Mouse (Mus musculus): Measurements from ENCODE around the gene U2af1.

Gene U2af1

DNA sequence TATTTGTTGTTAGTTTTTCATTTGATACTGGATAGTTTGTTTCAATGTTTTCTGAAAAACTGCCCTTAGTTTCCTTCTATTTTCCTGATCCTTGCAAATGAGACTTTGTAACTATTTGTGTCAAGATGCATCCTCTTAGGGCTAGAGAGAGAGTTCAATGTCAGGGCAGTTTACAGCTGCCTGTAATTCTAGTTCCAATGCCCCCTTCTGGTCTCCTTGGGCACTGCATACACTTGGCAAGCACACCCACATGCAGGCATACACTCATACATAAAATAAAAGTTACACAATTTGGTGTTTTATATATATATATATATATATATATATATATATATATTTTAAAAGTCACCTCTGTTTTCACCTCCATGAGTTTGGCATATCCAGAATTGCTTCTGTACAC is 4.2 kb upstream of the U2af1 start:
- in situ Hi-C loops (cut with MboI, MseI), result no loop called here

DNA sequence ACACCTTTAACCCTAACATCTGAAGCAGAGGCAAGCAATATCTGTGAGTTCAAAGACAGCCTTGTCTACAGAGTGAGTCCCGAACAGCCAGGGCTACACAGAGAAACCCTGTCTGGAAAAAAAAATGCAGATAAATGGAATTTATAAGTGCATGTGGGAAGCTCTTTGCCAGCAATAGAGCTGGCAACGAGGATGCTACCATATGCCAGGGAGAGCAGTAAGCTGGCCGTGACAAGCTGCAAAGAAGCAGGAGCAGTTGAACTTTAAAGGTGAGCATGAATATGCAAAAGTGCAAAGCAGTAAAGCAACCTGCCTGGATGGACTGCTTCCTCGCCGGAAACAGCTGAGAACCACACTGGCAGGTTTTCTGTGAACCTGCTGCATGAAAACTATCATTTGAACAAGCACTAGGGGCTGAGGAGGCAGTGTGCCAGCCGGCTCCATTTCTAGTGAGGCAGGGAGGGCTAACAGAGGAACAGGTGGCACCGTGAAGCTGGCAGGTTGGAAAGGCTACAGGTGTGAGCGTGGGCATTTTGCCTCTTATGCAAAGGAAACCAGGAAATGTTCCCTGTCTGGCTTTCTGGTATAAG is 2.1 kb upstream of the U2af1 start:
- in situ Hi-C loops (cut with MboI, MseI), result no loop called here

DNA sequence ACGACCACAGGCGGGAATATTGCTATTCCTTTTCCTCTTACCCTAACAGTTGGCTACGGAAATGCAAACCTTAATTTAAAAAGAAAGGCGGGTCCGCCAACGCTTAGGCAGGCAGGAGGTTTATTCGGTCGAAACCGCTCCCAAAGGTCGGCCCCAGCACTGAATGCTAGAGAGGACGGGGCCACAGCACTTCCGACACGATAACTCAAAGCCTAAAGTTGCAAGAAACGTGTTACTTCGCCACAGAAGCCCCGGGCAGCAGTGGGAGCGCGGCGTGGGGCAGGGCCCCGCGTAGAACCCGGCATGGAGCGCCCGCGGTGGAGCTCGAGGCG is 590 bp downstream of the U2af1 start:
- in situ Hi-C loops (cut with MboI, MseI), result no loop called here

DNA sequence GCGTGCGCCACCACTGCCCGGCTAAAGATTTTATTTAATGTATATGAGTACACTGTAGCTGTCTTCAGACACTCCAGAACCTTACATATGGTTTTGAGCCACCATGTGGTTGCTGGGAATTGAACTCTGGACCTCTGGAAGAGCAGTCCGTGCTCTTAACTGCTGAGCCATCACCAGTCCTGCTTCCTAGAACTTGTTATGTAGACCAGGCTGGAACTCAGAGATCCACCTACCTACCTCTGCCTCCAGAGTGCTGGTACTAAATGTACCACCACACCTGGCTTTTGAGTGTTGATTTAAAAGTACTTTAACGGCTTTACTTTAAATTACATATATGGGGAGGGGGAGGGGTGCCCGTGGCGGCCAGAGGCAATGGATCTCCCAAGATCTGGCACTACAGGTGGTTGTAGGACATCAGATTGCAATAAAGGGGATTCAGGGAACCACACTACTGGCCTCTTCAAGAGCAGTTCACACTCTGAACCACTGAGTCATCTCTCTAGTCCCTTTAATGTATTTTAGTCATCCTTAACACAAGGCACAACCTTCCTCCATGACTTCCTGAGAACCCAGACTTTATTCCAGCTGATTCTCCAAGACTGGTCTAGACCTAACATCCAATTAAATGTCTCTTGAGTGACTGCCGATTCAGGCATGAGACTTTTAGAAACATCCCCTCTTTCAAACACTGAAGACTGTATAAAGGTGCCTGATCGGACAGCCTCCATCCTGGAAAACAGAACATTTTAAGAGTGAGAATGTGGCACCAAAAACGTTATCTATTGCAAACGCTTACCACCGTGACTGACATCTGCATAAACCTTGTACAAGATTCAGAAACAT is 1.3 kb downstream of the U2af1 start:
- in situ Hi-C loops (cut with MboI, MseI), result no loop called here

DNA sequence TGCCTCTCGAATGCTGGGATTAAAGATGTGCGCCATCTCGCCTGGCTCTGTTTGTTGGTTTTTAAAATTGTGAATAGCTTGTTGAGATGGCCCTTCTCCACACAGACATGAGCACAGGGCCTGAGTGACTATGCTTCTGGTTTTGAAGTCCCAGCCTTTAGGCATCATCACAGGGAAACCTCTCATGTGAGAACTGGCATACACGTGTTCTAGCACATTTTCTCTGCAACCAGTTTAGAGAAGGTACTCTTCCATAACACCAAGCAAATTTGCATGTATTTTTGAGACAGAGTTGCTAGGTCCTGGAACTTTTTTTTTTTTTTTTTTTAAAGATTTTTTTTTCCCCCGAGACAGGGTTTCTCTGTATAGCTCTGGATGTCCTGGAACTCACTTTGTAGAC is 2.0 kb downstream of the U2af1 start:
- in situ Hi-C loops (cut with MboI, MseI), result no loop called here

DNA sequence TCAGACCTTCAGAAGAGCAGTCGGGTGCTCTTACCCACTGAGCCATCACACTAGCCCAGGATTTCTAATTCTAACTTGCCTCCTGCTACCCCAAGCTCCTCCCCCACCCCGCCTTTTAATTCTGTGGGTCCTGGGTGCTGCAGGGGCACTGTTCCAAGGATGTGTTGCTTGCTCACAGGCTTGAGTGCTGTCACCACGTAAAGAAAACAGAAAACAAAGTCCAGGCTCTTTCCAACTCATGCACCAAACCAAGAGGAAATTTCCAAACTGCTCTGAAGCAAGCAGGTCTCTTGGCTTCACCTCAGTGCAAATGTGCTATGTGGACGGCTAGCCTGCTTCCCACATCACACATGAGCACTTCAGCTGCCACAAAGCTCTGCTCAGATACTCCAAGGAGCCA is 3.3 kb downstream of the U2af1 start:
- in situ Hi-C loops (cut with MboI, MseI), result no loop called here

DNA sequence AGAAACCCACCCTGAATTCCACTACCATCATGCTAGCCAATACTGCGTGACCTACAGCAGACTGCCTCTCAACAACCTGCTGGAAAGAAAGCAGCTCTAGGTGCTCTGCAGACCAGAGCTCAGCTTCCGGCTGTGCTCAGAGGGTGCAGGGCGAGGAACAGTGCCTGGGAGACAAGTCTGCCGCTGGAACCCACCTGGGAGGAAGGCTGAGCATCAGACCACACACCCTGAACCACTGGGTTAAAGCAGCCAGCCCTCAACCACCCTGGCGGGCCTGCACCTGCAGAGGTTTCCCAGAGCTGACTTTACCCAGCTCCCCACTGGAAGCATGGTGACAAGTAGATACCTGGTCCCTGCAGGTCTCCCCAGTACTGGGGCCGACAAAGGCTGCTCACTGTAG is 5.4 kb downstream of the U2af1 start:
- in situ Hi-C loops (cut with MboI, MseI), result no loop called here

DNA sequence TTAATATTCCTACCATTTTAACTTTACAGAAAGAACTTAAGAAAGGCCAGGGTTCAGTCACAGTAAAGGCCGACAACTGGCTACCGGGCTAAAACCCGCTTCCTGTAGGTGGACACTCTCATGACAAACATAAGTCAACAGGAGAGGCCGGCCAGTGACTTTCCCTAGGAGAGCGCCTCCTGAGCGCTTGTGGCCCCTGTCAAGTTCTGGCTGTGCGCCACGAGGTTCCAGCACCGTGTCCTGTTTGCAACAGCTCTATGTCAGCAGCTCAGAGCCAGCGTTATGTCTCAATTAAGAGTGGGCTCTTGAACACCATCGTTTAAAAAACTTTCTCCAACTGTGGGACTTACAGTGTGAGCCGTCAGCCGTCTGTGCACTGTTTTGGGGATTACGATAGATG is 6.5 kb downstream of the U2af1 start:
- in situ Hi-C loops (cut with MboI, MseI), result no loop called here

DNA sequence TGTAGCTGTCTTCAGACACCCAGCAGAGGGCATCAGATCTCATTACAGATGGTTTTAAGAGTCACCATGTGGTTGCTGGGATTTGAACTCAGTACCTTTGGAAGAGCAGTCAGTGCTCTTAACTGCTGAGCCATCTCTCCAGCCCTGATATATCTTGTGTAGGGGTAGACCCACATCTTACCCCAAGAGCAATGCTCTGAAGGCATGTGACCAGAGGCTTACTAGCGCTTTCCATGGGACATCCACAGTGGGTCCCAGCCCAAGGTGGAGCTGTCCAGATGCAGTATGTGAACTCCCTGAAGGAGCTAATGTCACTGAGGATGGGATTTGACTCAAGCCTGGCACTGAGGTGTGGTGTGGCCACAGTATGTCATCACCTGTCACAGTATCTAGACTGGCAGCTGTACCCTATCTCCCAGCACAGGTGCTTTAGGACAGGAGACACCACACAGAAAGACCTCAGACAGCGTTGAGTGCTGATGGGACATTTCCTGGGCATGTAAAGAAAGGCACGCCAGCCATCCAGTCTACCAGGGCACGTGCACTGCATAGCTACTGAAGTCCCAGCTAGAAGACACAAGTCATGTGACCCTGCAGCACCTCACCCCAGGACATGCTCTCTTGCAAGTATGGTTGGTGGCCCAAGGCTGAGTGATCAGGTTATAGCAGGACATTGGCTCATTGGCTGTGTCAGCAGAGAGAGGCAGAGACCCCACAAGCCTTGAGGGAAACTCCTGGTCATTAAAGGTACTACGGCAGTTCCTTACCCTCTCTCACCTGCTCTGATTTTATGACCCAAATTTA is 12.3 kb downstream of the U2af1 start:
- in situ Hi-C loops (cut with MboI, MseI), result loop anchor here (5.0 kb wide), 1 partner anchor 139 kb away; no protein-coding TSS in a partner anchor

DNA sequence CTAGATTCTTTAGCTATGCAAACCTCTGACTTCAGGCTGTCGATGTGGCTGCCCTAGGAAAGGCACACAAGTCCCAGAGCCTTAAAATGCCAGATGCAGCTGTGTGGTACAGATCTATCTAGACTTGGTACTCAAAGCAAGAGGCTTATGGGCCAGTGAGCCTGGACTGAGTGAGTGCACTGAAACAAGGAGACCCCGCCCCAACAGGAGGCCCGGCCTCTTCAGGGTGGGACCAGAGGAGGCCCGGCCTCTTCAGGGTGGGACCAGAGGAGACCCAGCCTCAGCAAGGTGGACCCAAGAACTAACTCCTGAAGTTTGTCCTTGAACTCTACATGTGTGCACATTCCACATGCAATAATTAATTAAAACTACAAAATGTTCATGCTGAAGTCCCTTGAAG is 15.8 kb downstream of the U2af1 start:
- in situ Hi-C loops (cut with MboI, MseI), result no loop called here

DNA sequence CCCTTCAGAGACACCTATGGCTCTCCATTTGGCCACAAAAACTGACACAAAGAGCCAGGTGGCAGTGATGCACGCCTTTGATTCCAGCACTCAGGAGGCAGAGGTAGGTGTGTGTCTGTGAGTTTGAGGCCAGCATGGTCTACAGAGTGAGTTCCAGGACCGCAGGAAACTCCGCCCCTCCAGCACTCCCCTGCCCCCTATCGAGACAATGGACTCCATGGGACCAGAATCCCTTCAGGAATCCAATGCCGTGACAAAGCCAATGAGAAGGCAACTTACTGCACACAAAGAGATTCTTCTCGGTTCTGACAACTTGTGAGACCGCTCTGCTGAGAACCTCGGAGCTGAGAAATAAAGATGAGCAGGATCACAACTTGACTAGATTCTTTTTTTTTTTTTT is 16.4 kb downstream of the U2af1 start:
- in situ Hi-C loops (cut with MboI, MseI), result no loop called here

DNA sequence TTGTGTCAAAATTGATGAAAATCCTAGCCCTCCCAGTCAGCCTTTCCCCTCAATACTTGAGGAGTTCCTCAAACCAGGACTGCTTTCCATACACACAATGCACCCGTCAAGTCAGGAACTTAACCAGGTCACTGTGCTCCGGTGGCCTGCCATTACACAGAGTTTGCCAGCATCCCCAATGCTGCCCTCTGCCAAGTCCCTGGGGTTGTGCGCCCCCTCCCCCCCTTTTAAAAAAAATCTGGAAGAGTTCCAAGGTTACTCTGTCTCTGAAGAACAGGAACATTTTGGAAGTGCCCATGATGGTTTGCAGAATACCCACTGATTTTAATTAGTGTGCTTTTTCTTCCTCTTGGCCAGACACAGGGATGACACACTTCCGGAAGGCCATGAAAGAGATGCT is 19.0 kb downstream of the U2af1 start:
- in situ Hi-C loops (cut with MboI, MseI), result no loop called here

DNA sequence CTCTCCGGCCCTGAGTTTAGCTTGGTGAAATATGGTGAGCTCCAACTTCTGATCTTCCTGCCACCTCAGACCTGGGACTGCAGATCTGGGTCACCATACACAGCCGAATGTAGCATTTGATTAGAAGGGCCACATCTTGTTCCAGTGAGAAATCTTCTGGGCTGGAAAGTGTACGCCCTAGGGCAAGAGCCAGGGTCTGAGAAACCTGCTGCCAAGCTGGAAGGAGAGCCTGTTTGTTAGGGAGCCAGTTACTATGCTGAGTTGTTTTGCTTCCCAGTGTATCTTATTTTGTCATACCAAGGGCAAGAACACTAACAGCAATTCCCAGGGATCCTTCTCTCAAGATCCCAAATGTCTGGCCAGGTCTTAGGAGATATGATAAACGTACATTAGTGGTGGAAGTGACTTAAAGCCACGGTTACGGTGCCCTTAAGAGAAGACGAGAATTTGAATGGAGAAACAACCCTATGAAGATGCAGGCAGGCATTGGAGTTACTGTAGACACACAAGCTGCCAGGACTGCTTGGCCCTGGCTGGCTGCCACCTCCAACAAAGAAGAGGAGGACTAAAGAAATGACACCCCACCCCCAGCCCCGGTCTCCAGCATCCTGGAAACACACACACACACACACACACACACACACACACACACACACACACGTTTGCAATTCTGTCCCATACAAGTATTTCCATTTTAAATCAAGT is 20.7 kb downstream of the U2af1 start:
- in situ Hi-C loops (cut with MboI, MseI), result no loop called here

DNA sequence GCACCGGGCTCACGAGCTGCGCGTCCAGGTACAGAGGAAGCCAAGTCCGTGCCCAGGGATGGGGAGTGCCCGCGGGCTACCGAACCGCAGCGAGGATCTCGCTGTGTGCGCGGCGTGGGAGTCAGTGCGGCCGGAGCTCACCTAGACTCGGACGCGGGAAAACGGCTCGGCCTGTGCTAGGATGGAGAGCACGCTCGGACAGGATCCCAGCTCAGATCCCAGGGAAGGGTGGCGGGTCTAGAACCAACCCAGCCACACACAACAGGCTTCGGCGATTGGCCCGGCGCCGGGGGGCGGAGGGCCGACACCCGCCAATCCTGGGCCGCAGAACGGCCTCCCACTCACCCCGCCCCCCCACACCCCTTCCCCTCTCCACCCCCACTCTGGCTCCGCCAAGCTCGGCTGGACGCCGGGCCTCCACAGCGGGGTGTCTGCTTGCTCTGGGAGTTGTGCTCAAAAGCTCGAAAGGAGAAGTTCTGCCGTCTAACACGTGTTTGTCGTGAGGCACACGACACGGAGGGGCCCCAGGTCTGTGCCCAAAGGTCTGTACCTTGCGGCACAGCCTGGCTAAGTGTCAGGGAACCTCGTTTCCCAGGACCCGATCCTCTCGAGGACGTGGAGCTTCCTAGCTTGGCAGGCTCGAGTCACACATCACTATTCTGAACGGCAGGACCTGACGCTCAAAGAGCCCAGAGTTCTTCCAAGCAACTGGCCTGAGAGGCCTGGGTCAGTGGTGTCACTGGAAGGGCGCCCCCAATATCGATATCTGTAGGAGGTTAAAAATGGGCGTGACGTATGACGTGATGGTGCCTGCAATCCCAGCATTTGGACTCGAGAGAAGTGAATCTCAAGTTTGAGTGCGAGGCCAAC is 21.5 kb downstream of the U2af1 start, which contains the start of gene Cbs:
Cbs (minus strand) TSS at position 297 of the 870 bp plus-strand sequence.
- in situ Hi-C loops (cut with MboI, MseI), result no loop called here

DNA sequence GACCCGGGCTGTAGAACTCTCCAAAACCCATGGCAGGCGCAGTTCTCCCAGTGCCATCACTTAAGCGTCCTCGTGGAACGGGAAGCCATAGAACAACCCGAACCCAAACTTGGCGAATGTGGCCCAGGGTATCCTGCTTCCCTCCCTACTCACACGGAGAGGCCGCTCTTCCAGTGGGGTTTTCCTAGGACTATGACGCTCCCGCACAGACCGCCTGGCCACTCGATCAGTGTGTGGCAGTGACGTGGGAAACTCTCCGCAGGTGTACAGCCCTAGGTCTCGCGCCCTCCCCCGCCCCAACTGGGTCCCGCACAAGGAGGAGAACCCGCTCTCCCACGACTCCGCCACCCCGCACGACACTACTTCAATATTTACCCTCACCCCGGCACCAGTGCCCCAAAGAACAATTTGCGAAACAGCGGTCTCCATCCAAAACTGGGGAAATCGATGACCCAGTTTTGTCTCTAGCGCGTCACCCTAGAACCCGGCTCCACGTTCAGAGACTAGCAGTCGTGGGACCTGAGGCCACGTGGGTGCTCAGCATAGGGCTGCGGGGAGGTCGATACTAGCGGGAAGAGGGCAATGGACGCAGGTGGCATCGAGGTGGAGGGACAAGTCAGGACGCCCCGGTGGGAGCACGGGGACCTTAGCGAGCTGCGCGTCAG is 22.3 kb downstream of the U2af1 start:
- in situ Hi-C loops (cut with MboI, MseI), result no loop called here

DNA sequence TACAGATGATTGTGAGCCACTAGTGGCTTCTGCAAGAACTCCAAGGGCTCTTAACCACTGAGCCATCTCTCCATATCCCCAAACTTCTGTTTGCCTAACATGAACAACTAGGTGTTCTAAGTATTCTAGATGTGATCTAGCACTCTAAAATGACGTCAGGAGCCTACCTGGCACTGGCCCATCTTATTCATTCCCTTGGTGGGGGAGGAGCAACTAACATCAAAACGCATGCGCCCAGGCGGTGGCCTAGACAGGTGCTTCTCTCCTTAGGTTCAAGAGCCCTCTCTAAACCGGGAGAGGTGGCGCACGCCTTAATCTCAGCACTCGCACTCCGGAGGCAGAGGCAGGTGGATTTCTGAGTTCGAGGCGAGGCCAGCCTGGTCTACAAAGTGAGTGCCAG is 22.9 kb downstream of the U2af1 start:
- in situ Hi-C loops (cut with MboI, MseI), result no loop called here

DNA sequence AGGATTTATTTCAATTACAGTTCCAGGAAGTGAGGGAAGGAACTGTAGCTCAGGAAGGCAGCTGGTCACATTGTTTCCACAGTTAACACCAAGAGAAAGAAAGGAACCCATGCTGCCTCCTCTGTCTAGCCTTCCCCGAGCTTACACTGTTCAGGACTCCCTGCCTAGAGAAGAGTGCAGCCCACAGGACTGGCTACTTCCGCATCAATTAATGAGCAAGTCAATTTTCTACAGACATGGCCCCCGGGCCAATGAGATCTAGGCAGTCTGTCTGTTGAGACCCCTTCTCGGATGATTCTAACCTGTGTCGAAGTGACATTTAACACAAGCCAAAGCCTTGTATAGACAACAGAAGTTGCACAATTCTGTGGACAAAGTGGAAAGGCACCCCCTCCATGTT is 23.8 kb downstream of the U2af1 start:
- in situ Hi-C loops (cut with MboI, MseI), result no loop called here

DNA sequence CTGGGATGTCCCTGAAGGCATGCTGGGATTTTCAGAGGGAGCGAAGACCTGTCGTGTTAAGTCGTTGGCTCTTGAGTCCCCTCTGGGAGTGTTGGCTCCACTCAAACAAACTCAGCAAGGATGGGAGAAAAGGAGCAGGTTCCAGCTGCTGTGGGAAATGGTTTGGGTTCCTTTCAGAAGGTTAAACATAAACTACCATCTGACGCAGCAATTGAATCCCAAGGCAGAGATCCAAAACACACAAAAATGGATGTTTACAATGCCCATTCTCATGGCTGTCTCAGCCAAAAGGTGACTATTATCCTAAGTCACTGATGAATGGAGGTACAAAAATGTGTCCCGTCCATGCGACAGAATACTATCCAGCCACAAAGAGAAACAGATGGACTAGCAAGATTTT is 25.7 kb downstream of the U2af1 start:
- in situ Hi-C loops (cut with MboI, MseI), result no loop called here

DNA sequence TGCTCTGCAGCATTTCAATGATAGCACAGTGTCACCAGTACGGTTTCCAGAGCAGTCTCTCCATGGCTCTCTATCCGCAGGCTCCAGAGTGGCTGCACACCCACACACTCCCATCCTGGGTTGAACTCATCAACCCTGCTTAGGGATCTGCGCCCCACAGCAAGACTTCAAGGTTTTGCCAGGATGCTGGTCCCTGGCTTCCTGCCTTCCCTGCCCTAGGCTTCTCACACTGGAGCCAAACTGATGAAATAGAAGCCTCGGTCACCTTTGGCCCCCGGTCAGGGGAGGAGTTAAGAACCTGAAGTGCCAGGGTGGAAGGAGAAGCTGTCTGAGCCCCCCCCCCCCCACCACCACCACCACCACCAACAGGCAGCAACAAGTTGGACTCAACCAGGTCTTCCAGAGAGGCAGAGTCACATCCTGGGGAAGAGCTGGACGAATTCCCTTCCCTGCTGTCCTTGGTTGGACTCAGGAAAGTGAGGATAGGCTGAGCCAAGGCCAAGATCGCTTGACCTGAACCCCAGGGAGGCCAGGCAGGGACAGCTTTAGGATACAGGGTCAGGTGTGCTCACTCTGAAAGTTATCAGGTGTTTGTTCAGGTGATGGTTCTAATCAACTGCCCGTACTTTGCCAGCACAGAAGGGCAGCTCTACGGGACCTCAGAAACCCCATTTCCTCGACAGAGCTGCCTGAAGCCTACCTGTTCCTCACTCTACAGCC is 27.5 kb downstream of the U2af1 start:
- in situ Hi-C loops (cut with MboI, MseI), result no loop called here

DNA sequence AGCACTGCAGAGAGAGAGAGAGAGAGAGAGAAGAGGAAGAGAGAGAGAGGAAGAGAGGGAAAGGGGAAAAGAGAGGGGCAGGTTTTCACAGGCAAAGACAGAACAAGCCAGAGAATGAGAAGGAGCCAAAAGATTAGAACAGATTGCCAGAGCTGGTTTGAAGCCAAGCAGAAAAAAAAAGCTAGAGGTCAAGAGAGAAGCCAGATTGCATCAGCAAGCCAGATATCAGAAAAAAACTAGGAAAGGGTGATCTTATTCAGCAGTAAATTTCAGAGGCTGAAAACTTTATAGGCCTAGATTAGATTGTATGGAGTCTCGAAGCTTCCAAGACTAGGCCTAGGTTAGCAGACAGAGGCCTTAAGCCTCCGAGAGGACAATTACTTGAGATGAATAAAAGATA is 30.7 kb downstream of the U2af1 start:
- in situ Hi-C loops (cut with MboI, MseI), result loop anchor here (5.0 kb wide), 1 partner anchor 101 kb away; no protein-coding TSS in a partner anchor

Measured in T-helper 1 cell (primary cell).